Mouse (Mus musculus) hindbrain, embryonic 11.5 days (tissue): ENCODE measurements around the gene Cd59b. TPM values are rescaled to one million over a fixed set of nuclear protein-coding genes. Genes with fewer than 3 reads are reported as not detected.
"Not testable (repeated sequence)": the region's sequence is repeated elsewhere in the genome, so short reads cannot be mapped to it uniquely, and the experiment has no call there.

ENCODE experiments used
- ATAC-seq: fragments of 200-750 bp; cut with Nextera tagmentation; 2 replicates; pipeline ENCODE4 v1.8.0; 2017; ENCODE audit warnings: mild to moderate bottlenecking, moderate TSS enrichment, moderate library complexity; ENCODE audit not compliant: low FRiP score
- DNase-seq: peaks from one replicate; pipeline ENCODE4 v3.0.0-alpha.2; 2015; ENCODE audit warnings: low spot score
- H3K27ac ChIP-seq: fragments of 300-500 bp; sonication (generic); 2 replicates; pipeline ENCODE4 v1.5.1; 2014; ENCODE audit warnings: mild to moderate bottlenecking, low read depth, low read length
- H3K27me3 ChIP-seq: fragments of 300-500 bp; sonication (generic); 2 replicates; pipeline ENCODE4 v1.6.1; 2014; ENCODE audit warnings: mild to moderate bottlenecking, low read length, moderate library complexity, mixed read lengths; ENCODE audit not compliant: control insufficient read depth, insufficient read depth
- H3K36me3 ChIP-seq: fragments of 300-500 bp; sonication (generic); 2 replicates; pipeline ENCODE4 v1.6.1; 2014; ENCODE audit warnings: mild to moderate bottlenecking, low read length, moderate library complexity, mixed read lengths; ENCODE audit not compliant: control insufficient read depth, insufficient read depth
- H3K4me1 ChIP-seq: fragments of 300-500 bp; sonication (generic); replicated peaks from 2 replicates; pipeline ENCODE4 v1.6.1; 2014; ENCODE audit warnings: low read length, mixed read lengths; ENCODE audit not compliant: control insufficient read depth, insufficient read depth
- H3K4me2 ChIP-seq: fragments of 300-500 bp; sonication (generic); replicated peaks from 2 replicates; pipeline ENCODE4 v1.6.1; 2014; ENCODE audit warnings: mild to moderate bottlenecking, low read depth, low read length
- H3K4me3 ChIP-seq: fragments of 300-500 bp; sonication (generic); 2 replicates; pipeline ENCODE4 v1.5.1; 2014; ENCODE audit warnings: low read depth, low read length
- H3K9ac ChIP-seq: fragments of 300-500 bp; sonication (generic); 2 replicates; pipeline ENCODE4 v1.6.1; 2014; ENCODE audit warnings: low read depth, low read length
- H3K9me3 ChIP-seq: fragments of 300-500 bp; sonication (generic); 2 replicates; pipeline ENCODE4 v1.6.1; 2016; ENCODE audit warnings: low read length; ENCODE audit not compliant: control insufficient read depth
- WGBS: fragments of 180-500 bp; shearing (Covaris S2); extraction: QIAGEN DNeasy Blood & Tissue Kit; methylation state at CpG from one replicate; pipeline ENCODE4 v1.1.7; 2014; 5-methylcytosine and 5-hydroxymethylcytosine counted together
- polyA plus RNA-seq: library from polyadenylated mRNA; unstranded; fragments of >200 nt; fragmentation: Nextera tagmentation; extraction: Ambion mirVana; gene quantifications from 2 replicates; pipeline ENCODE4 v1.2.1, GENCODE M21; 2014

The Cd59b gene
- polyA plus RNA-seq, 1 experiment from 2014 or later, result 4.3 TPM

- 47% methylated on average over 3 of the region's 3 CpGs for WGBS
These were observed 29.0 kb downstream of the Cd59b start for GRCm38 (mm10) chr2:104098529-104099230.

GRCm38 (mm10) chr2:104099231-104099585 lies 29.6 kb downstream of the Cd59b start:
- H3K27ac ChIP-seq, result no peak overlapping the region
- no peak overlapping the region for H3K9ac ChIP-seq
- peaks cover 5% of the 10 kb centered on the region; the same call in 1 of the 2 replicates for H3K4me1 ChIP-seq
- no peaks in the 10 kb centered on the region for H3K27me3 ChIP-seq
- DNase-seq (no peak), ATAC-seq (no peak)
- no peak overlapping the region for H3K4me3 ChIP-seq
- 96% methylated on average over 2 of the region's 2 CpGs for WGBS
- H3K36me3 ChIP-seq, result no peaks in the 10 kb centered on the region
- no peaks in the 10 kb centered on the region for H3K9me3 ChIP-seq
- no peak overlapping the region for H3K4me2 ChIP-seq

More at GRCm38 (mm10) chr2:104098529-104099230, 29.0 kb downstream of the Cd59b start:
- Histone ChIP-seq H3K27me3 (no peaks in the 10 kb centered on the region), H3K27ac (no peak overlapping the region), H3K9ac (no peak overlapping the region), H3K36me3 (no peaks in the 10 kb centered on the region), H3K9me3 (no peaks in the 10 kb centered on the region), H3K4me1 (peaks cover 5% of the 10 kb centered on the region; the same call in 1 of the 2 replicates), H3K4me3 (no peak overlapping the region), H3K4me2 (no peak overlapping the region)
- DNase-seq (no peak), ATAC-seq (no peak)

GRCm38 (mm10) chr2:104099946-104100345 lies 30.3 kb downstream of the Cd59b start:
- Histone ChIP-seq H3K36me3 (no peaks in the 10 kb centered on the region), H3K4me3 (no peak overlapping the region), H3K4me1 (peaks cover 5% of the 10 kb centered on the region; the same call in 1 of the 2 replicates), H3K27ac (no peak overlapping the region), H3K9ac (no peak overlapping the region), H3K4me2 (no peak overlapping the region), H3K27me3 (no peaks in the 10 kb centered on the region), H3K9me3 (no peaks in the 10 kb centered on the region)
- 55% methylated on average over 1 of the region's 1 CpGs for WGBS
- ATAC-seq (no peak), DNase-seq (no peak)

GRCm38 (mm10) chr2:104104800-104105199 lies 35.2 kb downstream of the Cd59b start:
- H3K27ac ChIP-seq, result no peak overlapping the region
- H3K36me3 ChIP-seq, result no peaks in the 10 kb centered on the region
- H3K9me3 ChIP-seq, result no peaks in the 10 kb centered on the region
- no peaks in the 10 kb centered on the region for H3K27me3 ChIP-seq
- H3K9ac ChIP-seq, result no peak overlapping the region
- DNase-seq, result no peak
- H3K4me3 ChIP-seq, result no peak overlapping the region
- no peaks in the 10 kb centered on the region for H3K4me1 ChIP-seq
- H3K4me2 ChIP-seq, result no peak overlapping the region
- ATAC-seq, result no peak
- WGBS, result 88% methylated on average over 6 of the region's 6 CpGs

- not testable (repeated sequence) for H3K27ac ChIP-seq, H3K9me3 ChIP-seq, H3K4me3 ChIP-seq, DNase-seq, H3K27me3 ChIP-seq, H3K36me3 ChIP-seq, H3K4me1 ChIP-seq, H3K4me2 ChIP-seq, ATAC-seq, H3K9ac ChIP-seq
- WGBS, result 90% methylated on average over 2 of the region's 2 CpGs
These were observed 39.4 kb downstream of the Cd59b start for GRCm38 (mm10) chr2:104109021-104109420.

- no peak for DNase-seq
- no peak overlapping the region for H3K4me2 ChIP-seq
- H3K9me3 ChIP-seq, result no peaks in the 10 kb centered on the region
- no peak overlapping the region for H3K4me3 ChIP-seq
- ATAC-seq, result no peak
- H3K27me3 ChIP-seq, result no peaks in the 10 kb centered on the region
- 65% methylated on average over 2 of the region's 2 CpGs for WGBS
- no peak overlapping the region for H3K9ac ChIP-seq
- H3K4me1 ChIP-seq, result no peaks in the 10 kb centered on the region
- H3K36me3 ChIP-seq, result no peaks in the 10 kb centered on the region
- H3K27ac ChIP-seq, result no peak overlapping the region
These were observed 39.9 kb downstream of the Cd59b start for GRCm38 (mm10) chr2:104109528-104109927.

- Histone ChIP-seq H3K4me3 (no peak overlapping the region), H3K27ac (no peak overlapping the region), H3K27me3 (no peaks in the 10 kb centered on the region), H3K9ac (no peak overlapping the region), H3K9me3 (no peaks in the 10 kb centered on the region), H3K4me2 (no peak overlapping the region), H3K4me1 (no peaks in the 10 kb centered on the region), H3K36me3 (no peaks in the 10 kb centered on the region)
- ATAC-seq (no peak), DNase-seq (no peak)
- 91% methylated on average over 4 of the region's 4 CpGs for WGBS
These were observed 40.4 kb downstream of the Cd59b start for GRCm38 (mm10) chr2:104110031-104110430.

- not testable (repeated sequence) for H3K36me3 ChIP-seq, ATAC-seq, H3K9me3 ChIP-seq, H3K27ac ChIP-seq, DNase-seq, H3K4me2 ChIP-seq, H3K9ac ChIP-seq, H3K4me1 ChIP-seq, H3K4me3 ChIP-seq, H3K27me3 ChIP-seq
- no CpG with 5 or more reads among the region's 1 CpGs for WGBS
These were observed 41.6 kb downstream of the Cd59b start for GRCm38 (mm10) chr2:104111170-104111797.

- not testable (repeated sequence) for H3K4me2 ChIP-seq
These were observed 43.9 kb downstream of the Cd59b start for GRCm38 (mm10) chr2:104113563-104113962.

More at GRCm38 (mm10) chr2:104113563-104113962, 43.9 kb downstream of the Cd59b start:
- H3K27ac ChIP-seq, DNase-seq, H3K36me3 ChIP-seq, H3K4me3 ChIP-seq, ATAC-seq, H3K9ac ChIP-seq, H3K9me3 ChIP-seq, H3K4me1 ChIP-seq, H3K27me3 ChIP-seq: not testable (repeated sequence)
